Mouse (Mus musculus) hindbrain, embryonic 16.5 days (tissue): ENCODE measurements at regions not wholly inside any gene's neighbourhood (a gene's known extent, or its start where the extent isn't known, plus 50 kb on each side); places are given as distances from the start of the nearest gene placed in this dataset.

ENCODE experiments used
- ATAC-seq: fragments of 200-750 bp; cut with Nextera tagmentation; 2 replicates; pipeline ENCODE4 v1.8.0; 2017; ENCODE audit warnings: moderate TSS enrichment, moderate library complexity
- H3K27ac ChIP-seq: fragments of 300-500 bp; sonication (generic); 2 replicates; pipeline ENCODE4 v1.5.1; 2014; ENCODE audit warnings: low read depth, mild to moderate bottlenecking, control low read depth, low read length, moderate library complexity
- H3K27me3 ChIP-seq: fragments of 300-500 bp; sonication (generic); replicated peaks from 2 replicates; pipeline ENCODE4 v1.6.1; 2014; ENCODE audit warnings: low read length; ENCODE audit not compliant: control insufficient read depth, insufficient read depth
- H3K36me3 ChIP-seq: fragments of 300-500 bp; sonication (generic); 2 replicates; pipeline ENCODE4 v1.6.1; 2014; ENCODE audit warnings: mild to moderate bottlenecking, low read length, moderate library complexity, mixed read lengths; ENCODE audit not compliant: control insufficient read depth, insufficient read depth
- H3K4me1 ChIP-seq: fragments of 300-500 bp; sonication (generic); 2 replicates; pipeline ENCODE4 v1.6.1; 2014; ENCODE audit warnings: low read depth, low read length; ENCODE audit not compliant: control insufficient read depth, insufficient read depth
- H3K4me2 ChIP-seq: fragments of 300-500 bp; sonication (generic); 2 replicates; pipeline ENCODE4 v1.6.1; 2014; ENCODE audit warnings: mild to moderate bottlenecking, low read length, control low read depth, moderate library complexity
- H3K4me3 ChIP-seq: fragments of 300-500 bp; sonication (generic); 2 replicates; pipeline ENCODE4 v1.5.1; 2014; ENCODE audit warnings: mild to moderate bottlenecking, low read length, control low read depth, moderate library complexity
- H3K9ac ChIP-seq: fragments of 300-500 bp; sonication (generic); 2 replicates; pipeline ENCODE4 v1.6.1; 2014; ENCODE audit warnings: low read depth, mild to moderate bottlenecking, control low read depth, low read length, moderate library complexity
- H3K9me3 ChIP-seq: fragments of 300-500 bp; sonication (generic); 2 replicates; pipeline ENCODE4 v1.6.1; 2014; ENCODE audit warnings: mild to moderate bottlenecking, low read length, moderate library complexity; ENCODE audit not compliant: control insufficient read depth
- WGBS: fragments of 180-500 bp; shearing (Covaris S2); extraction: QIAGEN DNeasy Blood & Tissue Kit; methylation state at CpG from one replicate; pipeline ENCODE4 v1.1.7; 2014; 5-methylcytosine and 5-hydroxymethylcytosine counted together

DNA sequence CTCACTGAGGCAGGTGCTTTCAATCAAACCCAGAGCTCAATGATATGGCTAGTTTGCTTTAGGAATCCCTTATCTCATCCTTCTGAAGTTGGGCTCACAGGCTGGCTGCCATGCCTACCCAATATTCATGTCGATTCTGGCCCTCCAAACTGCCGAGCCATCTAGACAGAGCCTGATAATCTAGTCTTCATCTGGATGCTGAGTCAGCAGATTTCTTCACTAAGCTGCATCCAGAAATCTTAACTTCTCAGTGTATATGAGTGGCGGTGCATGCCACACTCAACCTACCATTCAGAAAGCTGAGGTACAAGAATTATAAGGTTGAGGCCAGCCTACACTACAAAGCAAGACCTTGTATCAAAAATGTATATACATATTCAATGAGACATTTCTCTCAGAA lies 136.9 kb downstream of the Cyp26b1 start:
- no peak for ATAC-seq
- Histone ChIP-seq H3K4me3 (no peak overlapping the region), H3K9me3 (no peaks in the 10 kb centered on the region), H3K27me3 (no peaks in the 10 kb centered on the region), H3K4me2 (no peak overlapping the region), H3K9ac (no peak overlapping the region), H3K4me1 (no peaks in the 10 kb centered on the region), H3K36me3 (no peaks in the 10 kb centered on the region), H3K27ac (no peak overlapping the region)
- 86% methylated on average over 3 of the region's 3 CpGs for WGBS

DNA sequence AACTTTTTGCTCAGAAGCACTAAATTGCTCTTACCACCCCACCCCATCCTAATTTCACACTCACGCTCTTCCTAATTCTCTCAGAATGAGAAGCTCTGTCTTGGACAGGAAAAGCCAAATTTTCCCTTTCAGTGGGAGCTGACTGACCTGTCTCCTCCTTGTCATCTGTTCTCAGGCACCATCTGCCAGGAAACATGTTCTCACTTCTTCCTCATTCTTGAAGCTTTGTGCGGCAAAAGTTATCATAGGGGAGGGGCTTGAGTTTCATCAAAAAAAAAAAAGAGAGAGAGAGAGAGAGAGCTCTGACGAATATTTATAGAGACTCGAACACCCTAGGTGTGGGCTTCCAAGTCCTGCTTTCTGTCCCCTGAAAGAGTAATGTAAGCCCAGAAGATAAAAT lies 148.6 kb downstream of the Cyp26b1 start:
- 72% methylated on average over 4 of the region's 4 CpGs for WGBS
- no peaks in the 10 kb centered on the region for H3K36me3 ChIP-seq
- no peak for ATAC-seq
- no peak overlapping the region for H3K9ac ChIP-seq
- H3K9me3 ChIP-seq, result no peaks in the 10 kb centered on the region
- no peak overlapping the region for H3K27ac ChIP-seq
- no peak overlapping the region for H3K4me2 ChIP-seq
- H3K27me3 ChIP-seq, result no peaks in the 10 kb centered on the region
- no peak overlapping the region for H3K4me3 ChIP-seq
- no peaks in the 10 kb centered on the region for H3K4me1 ChIP-seq

DNA sequence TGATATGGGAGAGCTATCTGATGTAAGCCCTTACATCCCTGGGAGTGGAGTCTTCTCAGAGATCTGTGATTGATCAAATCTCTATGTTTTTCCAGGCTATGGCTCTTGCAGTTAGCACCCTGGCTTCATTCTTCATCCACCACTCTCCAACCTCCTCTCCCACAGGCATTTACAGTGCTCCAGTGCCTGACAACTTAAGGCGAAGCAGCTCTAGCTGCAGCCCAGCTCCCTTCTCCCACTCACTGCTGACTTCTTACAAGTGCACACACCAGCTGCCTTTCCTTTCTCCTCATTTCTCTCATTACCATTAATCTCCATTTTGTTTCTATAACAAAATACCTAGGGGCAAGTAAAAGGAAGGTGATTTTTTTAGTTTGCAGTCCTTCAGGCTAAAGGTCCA lies 151.0 kb downstream of the Cyp26b1 start:
- Histone ChIP-seq H3K27ac (no peak overlapping the region), H3K27me3 (no peaks in the 10 kb centered on the region), H3K4me2 (no peak overlapping the region), H3K9ac (no peak overlapping the region), H3K4me3 (no peak overlapping the region), H3K9me3 (no peaks in the 10 kb centered on the region), H3K36me3 (no peaks in the 10 kb centered on the region), H3K4me1 (no peaks in the 10 kb centered on the region)
- no peak for ATAC-seq
- WGBS, result 79% methylated on average over 1 of the region's 1 CpGs

DNA sequence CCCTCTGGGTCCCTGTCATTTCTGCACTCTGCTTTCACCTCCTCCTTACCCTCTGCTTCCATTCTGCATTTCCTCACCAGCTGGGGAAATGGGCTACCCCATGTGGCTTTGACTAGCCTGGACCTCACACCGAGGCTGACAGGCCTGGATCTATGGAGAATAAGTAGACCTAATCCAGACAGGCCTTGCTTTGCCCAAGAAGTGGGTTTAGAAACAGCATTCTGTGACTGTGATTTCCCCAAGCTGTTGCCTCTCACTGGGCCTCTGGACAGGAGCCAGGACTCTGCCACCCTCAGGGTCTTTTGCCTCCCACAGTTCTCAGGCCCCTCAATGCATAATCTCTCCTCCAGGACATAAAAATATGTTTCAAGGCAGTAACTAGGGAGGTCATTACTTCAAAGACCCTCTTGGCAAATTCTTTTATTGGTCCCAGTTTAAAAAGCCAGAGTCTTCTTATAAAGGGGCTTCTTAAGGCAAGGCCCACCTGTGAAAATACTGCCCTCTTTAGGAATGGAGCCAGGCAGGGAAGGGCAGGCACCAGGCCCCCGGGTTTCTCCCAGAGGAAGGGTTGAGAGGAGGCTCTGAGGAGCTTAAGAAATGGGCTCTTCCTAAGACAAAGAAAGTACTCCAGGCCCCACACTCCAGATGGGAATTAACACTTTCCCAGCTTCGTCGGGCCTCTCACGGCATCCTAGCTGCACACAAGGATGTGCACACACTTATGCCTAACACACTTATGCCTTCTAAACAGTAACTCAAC lies 151.8 kb downstream of the Cyp26b1 start:
- WGBS, result 82% methylated on average over 5 of the region's 5 CpGs
- Histone ChIP-seq H3K4me1 (no peaks in the 10 kb centered on the region), H3K9me3 (no peaks in the 10 kb centered on the region), H3K27me3 (no peaks in the 10 kb centered on the region), H3K4me3 (no peak overlapping the region), H3K9ac (no peak overlapping the region), H3K4me2 (no peak overlapping the region), H3K36me3 (no peaks in the 10 kb centered on the region), H3K27ac (no peak overlapping the region)
- ATAC-seq, result no peak

DNA sequence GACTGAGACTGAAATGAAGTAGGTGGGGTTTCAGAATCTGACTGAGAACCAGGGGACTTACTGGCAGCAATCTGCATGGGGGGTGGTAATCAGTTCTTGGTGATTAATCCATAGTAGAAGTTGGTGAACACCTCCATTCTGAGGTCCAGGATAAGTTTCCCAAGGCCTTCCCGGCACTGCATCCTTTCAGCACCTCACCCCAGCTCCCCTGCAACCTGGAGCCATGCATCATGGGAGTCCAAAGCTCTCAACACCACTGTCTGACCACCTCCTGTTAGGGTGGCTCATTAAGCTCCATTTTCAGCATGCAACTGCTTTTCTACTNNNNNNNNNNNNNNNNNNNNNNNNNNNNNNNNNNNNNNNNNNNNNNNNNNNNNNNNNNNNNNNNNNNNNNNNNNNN lies 157.0 kb downstream of the Cyp26b1 start:
- H3K4me1 ChIP-seq, result no peaks in the 10 kb centered on the region
- no peak overlapping the region for H3K4me3 ChIP-seq
- no peak for ATAC-seq
- H3K36me3 ChIP-seq, result no peaks in the 10 kb centered on the region
- H3K9ac ChIP-seq, result no peak overlapping the region
- no peaks in the 10 kb centered on the region for H3K27me3 ChIP-seq
- H3K4me2 ChIP-seq, result no peak overlapping the region
- 100% methylated on average over 1 of the region's 1 CpGs for WGBS
- H3K27ac ChIP-seq, result no peak overlapping the region
- H3K9me3 ChIP-seq, result no peaks in the 10 kb centered on the region

DNA sequence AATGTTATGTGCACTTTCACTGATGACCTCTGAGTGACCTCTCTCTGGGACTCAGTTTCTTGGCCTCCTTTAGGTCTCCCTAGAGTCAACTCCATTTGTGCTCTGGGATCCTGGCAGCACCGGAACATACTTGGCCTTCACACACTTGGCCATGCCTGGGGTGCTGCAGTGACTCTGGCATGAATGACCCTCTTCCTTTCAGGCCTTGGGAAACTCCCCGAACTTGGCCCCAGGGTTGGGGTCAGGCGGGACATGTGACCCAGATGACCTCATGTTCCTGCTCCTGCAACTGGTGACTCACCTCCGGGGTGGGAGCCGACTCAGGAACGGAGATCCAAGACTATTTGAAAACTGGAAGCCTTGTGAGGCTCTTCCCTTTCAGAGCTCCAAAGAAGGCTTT lies 159.2 kb downstream of the Cyp26b1 start:
- Histone ChIP-seq H3K27ac (no peak overlapping the region), H3K4me1 (peaks cover 3% of the 10 kb centered on the region; the same call in 1 of the 2 replicates), H3K4me3 (no peak overlapping the region), H3K36me3 (no peaks in the 10 kb centered on the region), H3K9me3 (no peaks in the 10 kb centered on the region), H3K27me3 (no peaks in the 10 kb centered on the region), H3K4me2 (no peak overlapping the region), H3K9ac (no peak overlapping the region)
- no peak for ATAC-seq
- 83% methylated on average over 6 of the region's 6 CpGs for WGBS

DNA sequence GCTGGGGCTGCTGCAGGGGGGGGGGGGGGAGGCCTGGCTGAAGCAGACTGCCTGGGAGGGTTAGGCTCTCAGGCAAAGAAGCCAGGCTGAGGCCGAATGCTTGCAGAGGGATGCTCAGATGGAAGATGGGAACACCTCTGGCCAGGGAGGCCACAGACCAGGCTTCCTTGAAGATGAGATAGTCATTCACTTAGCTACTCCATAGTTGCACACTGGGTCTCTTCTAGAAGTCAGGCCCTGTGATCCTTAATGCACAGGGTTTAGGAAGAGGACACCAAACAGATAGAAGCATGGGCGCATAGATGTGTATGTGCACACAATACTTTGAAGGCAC lies 162.1 kb downstream of the Cyp26b1 start:
- H3K27ac ChIP-seq, result no peak overlapping the region
- ATAC-seq, result no peak
- H3K4me3 ChIP-seq, result no peak overlapping the region
- H3K9ac ChIP-seq, result no peak overlapping the region
- no peaks in the 10 kb centered on the region for H3K36me3 ChIP-seq
- peaks cover 3% of the 10 kb centered on the region; the same call in 1 of the 2 replicates for H3K4me1 ChIP-seq
- H3K27me3 ChIP-seq, result no peaks in the 10 kb centered on the region
- no peaks in the 10 kb centered on the region for H3K9me3 ChIP-seq
- no peak overlapping the region for H3K4me2 ChIP-seq
- 98% methylated on average over 2 of the region's 2 CpGs for WGBS

DNA sequence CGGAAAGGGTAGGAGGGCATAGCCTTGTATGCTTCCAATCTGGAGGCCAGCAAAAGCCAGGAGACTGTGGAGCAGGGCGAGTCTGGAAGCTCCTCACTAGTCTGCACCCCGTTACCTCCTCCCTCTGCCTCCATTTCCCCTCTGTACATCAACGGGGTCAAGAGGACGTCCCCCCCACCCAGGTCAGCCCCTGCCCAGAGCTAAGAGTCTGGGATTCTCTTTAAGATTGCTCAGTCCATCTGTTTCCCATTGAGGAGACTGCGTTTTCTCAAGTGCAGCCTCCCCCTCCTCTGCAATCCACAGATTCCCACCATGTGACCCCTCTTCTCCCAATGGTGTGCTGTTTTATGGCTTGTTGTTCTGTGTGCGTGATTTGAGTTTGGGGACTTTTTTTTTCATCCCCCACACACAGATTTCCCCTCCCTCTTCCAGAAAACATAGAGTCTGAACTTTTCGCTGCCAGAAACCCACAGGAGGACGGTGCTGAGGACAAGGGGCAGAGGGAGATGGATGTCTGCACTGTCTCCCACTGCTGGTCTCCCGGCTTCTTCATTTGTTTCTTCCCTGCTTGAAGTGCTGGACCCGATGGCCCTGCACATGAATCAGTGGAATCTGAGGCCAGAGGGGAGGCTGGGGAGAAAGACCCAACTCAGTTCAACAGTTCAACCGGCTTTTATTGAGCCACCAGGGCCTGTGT lies 162.6 kb downstream of the Cyp26b1 start:
- 51% methylated on average over 12 of the region's 12 CpGs for WGBS
- no peak overlapping the region for H3K4me3 ChIP-seq
- H3K27me3 ChIP-seq, result no peaks in the 10 kb centered on the region
- no peaks in the 10 kb centered on the region for H3K36me3 ChIP-seq
- peaks cover 3% of the 10 kb centered on the region; the same call in 1 of the 2 replicates for H3K4me1 ChIP-seq
- H3K9ac ChIP-seq, result no peak overlapping the region
- H3K4me2 ChIP-seq, result no peak overlapping the region; the same call in 1 of the 2 replicates
- H3K27ac ChIP-seq, result no peak overlapping the region
- H3K9me3 ChIP-seq, result no peaks in the 10 kb centered on the region
- ATAC-seq, result 0 out of 2 replicates have a peak, but pooled peaks have one; percentile 64

DNA sequence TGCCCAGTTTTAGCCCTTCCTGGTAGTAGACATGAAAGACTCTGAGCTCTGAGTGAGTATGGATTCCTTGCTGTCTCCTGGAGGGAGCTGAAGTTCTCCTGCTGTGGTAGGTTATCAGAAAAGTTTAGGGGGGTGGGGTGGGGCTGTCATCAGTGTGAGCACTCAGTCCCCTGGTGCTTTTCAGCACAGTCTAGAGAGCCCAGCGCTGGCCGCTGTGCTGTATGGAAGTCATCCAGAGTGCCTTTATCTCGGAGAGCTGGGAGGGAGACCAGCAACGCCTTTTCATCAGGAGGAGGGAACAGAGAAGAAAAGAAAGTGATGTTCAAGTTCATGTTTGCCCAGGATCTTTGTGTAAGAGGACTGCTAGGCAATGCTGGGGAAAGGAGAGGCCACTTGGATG lies 163.6 kb downstream of the Cyp26b1 start:
- H3K36me3 ChIP-seq, result no peaks in the 10 kb centered on the region
- WGBS, result 56% methylated on average over 4 of the region's 4 CpGs
- H3K4me1 ChIP-seq, result peaks cover 3% of the 10 kb centered on the region; the same call in 1 of the 2 replicates
- H3K27me3 ChIP-seq, result no peaks in the 10 kb centered on the region
- no peak overlapping the region for H3K27ac ChIP-seq
- no peak overlapping the region for H3K4me3 ChIP-seq
- H3K9ac ChIP-seq, result no peak overlapping the region
- no peak overlapping the region for H3K4me2 ChIP-seq
- H3K9me3 ChIP-seq, result no peaks in the 10 kb centered on the region
- ATAC-seq, result no peak
